Mouse (Mus musculus) spleen, adult 10 weeks (tissue): ENCODE results near the gene Hoxd10. TPM values are rescaled to one million over a fixed set of nuclear protein-coding genes. Genes with fewer than 3 reads are reported as not detected.

Experiments
- polyA plus RNA-seq: library from polyadenylated mRNA; stranded (reverse); fragments of 350-450 nt; fragmentation: Illumina TruSeq; extraction: RNeasy Lipid Tissue Mini Kit (QIAGEN cat#74804); gene quantifications from one replicate; pipeline ENCODE4 v1.2.3, GENCODE M21; 2015; ENCODE audit warnings: low replicate concordance; ENCODE audit not compliant: insufficient read depth

The Hoxd10 gene
- not detected for polyA plus RNA-seq

DNA sequence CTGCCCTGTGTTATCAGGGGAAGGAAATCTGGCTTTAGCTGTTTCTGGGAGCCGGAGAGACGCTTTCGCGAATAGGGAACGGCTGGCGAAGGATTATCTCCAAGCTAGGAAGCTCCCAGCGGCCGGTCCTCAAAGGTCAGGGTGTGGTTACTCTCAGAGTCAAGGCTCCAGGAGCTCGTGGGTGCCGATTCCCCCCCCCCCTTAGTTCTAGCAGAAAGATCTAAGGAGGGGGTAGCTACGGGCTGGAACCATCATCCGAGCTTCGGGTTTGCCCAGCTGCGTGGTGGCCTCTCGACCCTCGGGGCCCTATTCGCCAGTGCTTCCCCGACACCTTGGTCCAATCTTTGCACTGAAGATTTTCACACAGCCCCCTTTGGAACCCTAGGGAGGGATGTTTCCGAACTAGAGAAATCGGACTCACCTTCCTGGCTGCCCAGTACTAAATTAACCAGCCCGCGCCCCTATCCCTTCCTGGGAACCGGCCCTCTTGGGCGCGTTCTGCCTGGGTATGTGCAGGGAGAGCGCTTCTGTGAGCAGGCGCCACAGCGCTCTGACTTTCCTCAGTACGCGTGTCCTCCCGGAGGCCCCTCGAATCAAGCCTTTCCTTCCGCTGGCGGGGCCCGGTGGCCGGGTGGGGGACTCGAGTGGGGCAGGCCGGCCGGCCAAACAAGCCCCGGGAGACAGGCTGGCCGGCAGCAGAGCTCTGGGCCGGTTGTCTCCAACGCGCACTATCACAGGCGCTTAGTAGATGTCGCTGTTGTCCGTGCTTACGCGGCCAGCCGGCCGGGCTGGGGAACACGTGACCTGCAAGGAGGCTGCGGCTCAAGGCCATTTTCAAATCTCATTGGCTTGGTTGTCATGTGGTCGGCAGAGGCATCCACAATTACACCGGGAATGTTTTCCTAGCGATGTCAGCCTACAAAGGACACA is at the start of gene Hoxd10:
Gene Hoxd10 (plus strand): TSS at position 903 of the 930 bp plus-strand sequence.

GRCm38 (mm10) chr2:74659507-74660005 is 32.2 kb upstream of the Hoxd10 start, which contains the start of gene Evx2:
Gene Evx2 (minus strand): TSS chr2:74659557.

GRCm38 (mm10) chr2:74667842-74668357 is 23.8 kb upstream of the Hoxd10 start, which contains the start of gene Hoxd13:
Gene Hoxd13 (plus strand): TSS chr2:74668310.

DNA sequence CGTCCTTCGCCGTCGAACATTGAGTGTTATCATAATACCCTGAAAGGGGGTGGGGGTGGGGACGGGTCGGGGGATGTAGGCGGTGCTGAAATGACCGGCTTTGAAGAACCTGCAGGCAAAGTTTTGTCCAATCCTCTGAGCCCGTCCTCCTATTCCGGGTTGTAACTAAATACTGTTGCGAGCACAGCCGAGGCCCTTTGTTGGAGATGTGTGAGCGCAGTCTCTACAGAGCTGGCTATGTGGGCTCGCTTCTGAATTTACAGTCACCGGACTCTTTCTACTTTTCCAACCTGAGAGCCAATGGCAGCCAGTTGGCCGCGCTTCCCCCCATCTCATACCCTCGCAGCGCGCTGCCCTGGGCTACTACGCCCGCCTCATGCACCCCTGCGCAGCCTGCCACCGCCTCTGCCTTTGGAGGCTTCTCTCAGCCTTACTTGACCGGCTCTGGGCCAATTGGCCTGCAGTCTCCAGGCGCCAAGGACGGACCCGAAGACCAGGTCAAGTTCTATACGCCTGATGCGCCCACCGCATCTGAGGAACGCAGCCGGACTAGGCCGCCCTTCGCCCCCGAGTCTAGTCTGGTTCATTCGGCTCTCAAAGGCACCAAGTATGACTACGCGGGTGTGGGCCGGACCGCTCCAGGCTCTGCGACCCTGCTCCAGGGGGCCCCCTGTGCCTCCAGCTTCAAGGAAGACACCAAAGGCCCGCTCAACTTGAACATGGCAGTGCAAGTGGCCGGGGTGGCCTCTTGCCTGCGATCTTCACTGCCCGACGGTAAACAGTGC is 16.7 kb upstream of the Hoxd10 start, which contains the start of gene Hoxd12:
Gene Hoxd12 (plus strand): TSS at position 133 of the 785 bp plus-strand sequence.

DNA sequence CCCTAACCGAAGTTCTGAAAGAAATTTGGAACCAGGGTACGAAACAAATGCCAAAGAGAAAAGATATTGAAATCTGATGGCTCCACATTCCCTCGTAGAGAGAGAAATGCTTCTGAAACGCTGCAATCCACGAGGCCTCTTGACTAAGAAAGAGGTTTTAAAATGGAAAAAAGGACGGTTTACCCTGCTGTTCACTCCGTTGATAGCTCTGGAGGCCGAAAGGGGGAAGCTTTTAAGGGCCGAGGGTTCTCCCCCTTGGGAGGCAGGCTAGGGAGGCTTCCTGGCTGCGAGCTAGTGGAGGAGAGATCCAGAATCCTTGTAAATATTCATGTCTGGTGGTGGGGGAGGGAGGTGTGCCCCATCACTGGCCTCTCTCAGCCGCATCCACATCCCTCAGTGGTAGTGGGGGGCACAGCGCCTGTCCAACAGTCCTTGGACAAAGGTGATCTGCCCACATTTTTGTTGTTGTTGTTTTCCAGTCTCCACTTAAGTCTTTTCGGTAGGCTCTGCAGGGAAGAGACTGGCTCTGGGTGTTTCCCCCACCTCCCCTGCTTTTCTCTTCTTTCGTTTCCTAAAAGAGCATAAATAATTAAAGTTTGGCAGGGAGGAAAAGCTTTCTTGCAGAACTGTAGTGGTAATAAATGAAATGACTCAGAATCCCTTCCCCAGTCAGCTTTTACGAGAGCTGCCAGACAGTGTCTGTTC is 12.7 kb upstream of the Hoxd10 start, which contains the start of gene Hoxd11:
Gene Hoxd11 (plus strand): TSS at position 667 of the 705 bp plus-strand sequence.

DNA sequence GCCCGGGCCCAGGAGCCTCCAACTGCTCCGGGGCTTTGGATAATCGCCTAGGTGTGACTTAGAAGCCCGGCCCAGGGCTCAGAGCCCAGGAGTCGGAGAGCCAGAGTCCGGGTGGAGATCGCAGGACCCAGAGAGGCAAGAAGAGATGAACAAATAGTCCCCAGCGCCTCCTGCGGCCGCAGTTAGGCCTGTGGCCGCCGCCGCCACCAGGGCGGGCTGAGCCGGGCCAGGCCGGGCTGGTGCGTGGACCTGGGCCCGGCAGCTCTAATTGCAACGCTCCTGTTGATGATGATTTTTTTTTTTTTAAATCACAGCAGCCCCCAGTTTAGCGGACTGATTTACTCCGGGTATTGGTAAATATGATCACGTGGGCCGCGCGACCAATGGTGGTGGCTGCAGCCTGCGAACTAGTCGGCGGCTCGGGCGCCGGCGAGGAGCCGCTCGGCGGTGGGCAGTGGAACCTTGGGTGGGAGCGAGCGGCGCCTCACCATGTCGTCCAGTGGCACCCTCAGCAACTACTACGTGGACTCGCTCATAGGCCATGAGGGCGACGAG is 5.9 kb downstream of the Hoxd10 start, which contains the start of gene Hoxd9:
Gene Hoxd9 (plus strand): TSS at position 161 of the 555 bp plus-strand sequence.

GRCm38 (mm10) chr2:74704393-74704998 is 12.8 kb downstream of the Hoxd10 start, which contains the start of gene Hoxd8:
Gene Hoxd8 (plus strand): TSS chr2:74704615.

GRCm38 (mm10) chr2:74711721-74712621 is 20.2 kb downstream of the Hoxd10 start, which contains the start of the genes Hoxd3 and Hoxd4:
Gene Hoxd3 (plus strand): TSS chr2:74711927.
Gene Hoxd4 (plus strand): TSS chr2:74711929.

DNA sequence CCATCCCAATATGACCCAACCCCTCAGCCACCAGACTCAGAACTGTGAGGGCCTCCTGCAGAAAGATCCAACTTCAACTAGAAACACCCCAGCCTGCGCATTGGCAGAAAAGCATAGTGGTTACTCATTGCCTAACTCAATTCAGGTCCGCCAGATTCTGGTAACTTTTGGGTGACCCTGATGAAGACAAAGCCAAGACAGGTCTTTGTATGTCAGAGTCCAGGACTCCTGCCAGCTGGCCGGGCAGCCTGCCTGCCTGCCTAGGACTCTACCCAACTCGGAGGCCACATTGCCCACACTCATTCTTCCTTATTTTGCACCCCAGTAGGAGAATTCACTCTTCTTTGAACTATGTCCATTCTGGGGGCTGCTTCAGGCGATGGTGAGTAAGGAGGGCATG is 34.8 kb downstream of the Hoxd10 start, which contains the start of gene Gm28230:
Gene Gm28230 (plus strand): TSS at position 178 of the 400 bp plus-strand sequence.

Other genes starting within 250 kb of the Hoxd10 start
- gene Lnpk, start 112.5 kb upstream of the Hoxd10 start, polyA plus RNA-seq, result 19.6 TPM
- gene Evx2, start 32.4 kb upstream of the Hoxd10 start, polyA plus RNA-seq, result not detected
- not detected for gene Hoxd13, start 23.6 kb upstream of the Hoxd10 start, polyA plus RNA-seq
- not detected for gene Hoxd12, start 16.9 kb upstream of the Hoxd10 start, polyA plus RNA-seq
- not detected for gene Hoxd11, start 12.4 kb upstream of the Hoxd10 start, polyA plus RNA-seq
- gene Hoxd9, start 5.8 kb downstream of the Hoxd10 start, polyA plus RNA-seq, result not detected
- 1.4 TPM for gene Hoxd8, start 12.7 kb downstream of the Hoxd10 start, polyA plus RNA-seq
- gene Hoxd3, start 20.0 kb downstream of the Hoxd10 start, polyA plus RNA-seq, result not detected
- 0.23 TPM for gene Hoxd4, start 20.0 kb downstream of the Hoxd10 start, polyA plus RNA-seq
- gene Gm28230, start 34.8 kb downstream of the Hoxd10 start, polyA plus RNA-seq, result not detected
- not detected for gene Hoxd1, start 71.1 kb downstream of the Hoxd10 start, polyA plus RNA-seq
- 56.0 TPM for gene Mtx2, start 133.9 kb downstream of the Hoxd10 start, polyA plus RNA-seq